Mouse (Mus musculus) megakaryocyte, embryonic 14.5 days (primary cell): ENCODE results near the gene Rbm46. TPM values are rescaled to one million over a fixed set of nuclear protein-coding genes. Genes with fewer than 3 reads are reported as not detected.

Source experiments
- H3K27me3 ChIP-seq: replicated peaks from 2 replicates; pipeline ENCODE3; 2012; ENCODE audit warnings: inconsistent platforms
- H3K36me3 ChIP-seq: replicated peaks from 2 replicates; pipeline ENCODE3; 2012; ENCODE audit warnings: low read length, inconsistent platforms, mixed read lengths
- H3K4me1 ChIP-seq: 2 replicates; pipeline ENCODE4 v1.6.1; 2012; ENCODE audit warnings: inconsistent platforms
- H3K4me3 ChIP-seq: replicated peaks from 2 replicates; pipeline ENCODE3; 2012; ENCODE audit warnings: moderate library complexity, mild to moderate bottlenecking, inconsistent platforms
- H3K9me3 ChIP-seq: 2 replicates; pipeline ENCODE4 v1.6.1; 2012; ENCODE audit warnings: inconsistent platforms
- FLI1 ChIP-seq: IDR thresholded peaks from 2 replicates; pipeline ENCODE4 v1.6.1; 2012; ENCODE audit warnings: low read length, inconsistent platforms, mixed read lengths
- GATA1 ChIP-seq: IDR thresholded peaks from 3 replicates; pipeline ENCODE4 v1.6.1; 2012; ENCODE audit warnings: mixed read lengths, low read length, inconsistent platforms, borderline replicate concordance
- polyA plus RNA-seq: library from polyadenylated mRNA; stranded (reverse); fragments of >175 nt; gene quantifications from 2 replicates; pipeline ENCODE4 v1.2.3, GENCODE M21; 2012; ENCODE audit warnings: low replicate concordance; ENCODE audit not compliant: insufficient read depth

Gene Rbm46
- polyA plus RNA-seq, 1 experiment = not detected

- Histone ChIP-seq H3K27me3 (no peaks in the 10 kb centered on the region), H3K4me3 (no peak overlapping the region), H3K4me1 (peaks cover 71% of the 10 kb centered on the region), H3K9me3 (no peaks in the 10 kb centered on the region), H3K36me3 (no peaks in the 10 kb centered on the region)
- no peak for TF ChIP-seq FLI1
- TF ChIP-seq GATA1 = no peak
These were observed 84.6 kb downstream of the Rbm46 start for GRCm38 (mm10) chr3:82791663-82792062.

Other genes starting within 250 kb of the Rbm46 start
- gene Lrat, start 27.5 kb upstream of the Rbm46 start, polyA plus RNA-seq = not detected in 2 replicates
- gene Fgg, start 131.2 kb upstream of the Rbm46 start, polyA plus RNA-seq = not detected in 2 replicates
- gene Fga, start 149.6 kb upstream of the Rbm46 start, polyA plus RNA-seq = not detected in 2 replicates
- not detected in 2 replicates for gene Fgb, start 173.4 kb upstream of the Rbm46 start, polyA plus RNA-seq
- 1.1 and 2.5 TPM in 2 replicates for gene Plrg1, start 179.0 kb upstream of the Rbm46 start, polyA plus RNA-seq